Mouse (Mus musculus): ENCODE measurements around the gene Dock9.

GRCm38 (mm10) chr14:121827091-121827490 lies 29.5 kb upstream of the Dock9 start:
- TF ChIP-seq POLR2A (IDR thresholded peaks at IDR 0.05; ENCODE audit: extremely low read depth, insufficient read depth, low read length) = no peak
- TF ChIP-seq CTCF (IDR thresholded peaks at IDR 0.05; ENCODE audit: extremely low read depth, insufficient read depth, low read length) = no peak

Measured in cortical plate, adult 2 months (tissue).